Mouse (Mus musculus): ENCODE results near the gene Sdccag8. TPM values are rescaled to one million over a fixed set of nuclear protein-coding genes. Genes with fewer than 3 reads are reported as not detected.

Sdccag8 gene
- polyA plus RNA-seq, 1 experiment from 2014 or later = 25.2 TPM

GRCm38 (mm10) chr1:176994707-176995418, 180.4 kb downstream of the Sdccag8 start:
- Histone ChIP-seq H3K4me1 (replicated peaks; ENCODE audit: control insufficient read depth, insufficient read depth, low read length) (peaks cover 54% of the 10 kb centered on the region), H3K27ac (peak overlapping the region; percentile 60), H3K4me3 (replicated peaks; ENCODE audit: low read length) (no peak overlapping the region), H3K9me3 (ENCODE audit: control insufficient read depth, low read length) (no peaks in the 10 kb centered on the region), H3K9ac (peak overlapping the region; percentile 6; the same call in 1 of the 2 replicates), H3K36me3 (replicated peaks; ENCODE audit: control insufficient read depth, insufficient read depth) (no peaks in the 10 kb centered on the region), H3K4me2 (replicated peaks) (no peak overlapping the region), H3K27me3 (ENCODE audit: control insufficient read depth, insufficient read depth, low read length) (no peaks in the 10 kb centered on the region)
- ATAC-seq (ENCODE audit: low FRiP score) = peak; percentile 32; the same call in 1 of the 2 replicates
- 20% methylated on average over 11 of the region's 11 CpGs for WGBS
- DNase-seq (ENCODE audit: low spot score) = peak; percentile 48

- H3K9ac ChIP-seq = no peak overlapping the region
- WGBS = 78% methylated on average over 4 of the region's 4 CpGs
- H3K36me3 ChIP-seq (replicated peaks; ENCODE audit: control insufficient read depth, insufficient read depth) = no peaks in the 10 kb centered on the region
- H3K4me2 ChIP-seq (replicated peaks) = no peak overlapping the region
- DNase-seq (ENCODE audit: low spot score) = no peak
- peak overlapping the region; percentile 60 for H3K27ac ChIP-seq
- no peak overlapping the region for H3K4me3 ChIP-seq (replicated peaks; ENCODE audit: low read length)
- H3K4me1 ChIP-seq (replicated peaks; ENCODE audit: control insufficient read depth, insufficient read depth, low read length) = peaks cover 55% of the 10 kb centered on the region
- ATAC-seq (ENCODE audit: low FRiP score) = no peak
- no peaks in the 10 kb centered on the region for H3K9me3 ChIP-seq (ENCODE audit: control insufficient read depth, low read length)
- no peaks in the 10 kb centered on the region for H3K27me3 ChIP-seq (ENCODE audit: control insufficient read depth, insufficient read depth, low read length)
Measured at GRCm38 (mm10) chr1:176995419-176995775, 180.9 kb downstream of the Sdccag8 start.

- DNase-seq (ENCODE audit: low spot score) (no peak), ATAC-seq (ENCODE audit: low FRiP score) (no peak)
- WGBS = 69% methylated on average over 3 of the region's 3 CpGs
- H3K9ac ChIP-seq = no peak overlapping the region
- no peaks in the 10 kb centered on the region for H3K36me3 ChIP-seq (replicated peaks; ENCODE audit: control insufficient read depth, insufficient read depth)
- H3K27ac ChIP-seq = no peak overlapping the region
- H3K4me2 ChIP-seq (replicated peaks) = no peak overlapping the region
- H3K27me3 ChIP-seq (ENCODE audit: control insufficient read depth, insufficient read depth, low read length) = no peaks in the 10 kb centered on the region
- no peaks in the 10 kb centered on the region for H3K9me3 ChIP-seq (ENCODE audit: control insufficient read depth, low read length)
- peaks cover 55% of the 10 kb centered on the region for H3K4me1 ChIP-seq (replicated peaks; ENCODE audit: control insufficient read depth, insufficient read depth, low read length)
- H3K4me3 ChIP-seq (replicated peaks; ENCODE audit: low read length) = no peak overlapping the region
Measured at GRCm38 (mm10) chr1:176996166-176996565, 181.7 kb downstream of the Sdccag8 start.

DNA sequence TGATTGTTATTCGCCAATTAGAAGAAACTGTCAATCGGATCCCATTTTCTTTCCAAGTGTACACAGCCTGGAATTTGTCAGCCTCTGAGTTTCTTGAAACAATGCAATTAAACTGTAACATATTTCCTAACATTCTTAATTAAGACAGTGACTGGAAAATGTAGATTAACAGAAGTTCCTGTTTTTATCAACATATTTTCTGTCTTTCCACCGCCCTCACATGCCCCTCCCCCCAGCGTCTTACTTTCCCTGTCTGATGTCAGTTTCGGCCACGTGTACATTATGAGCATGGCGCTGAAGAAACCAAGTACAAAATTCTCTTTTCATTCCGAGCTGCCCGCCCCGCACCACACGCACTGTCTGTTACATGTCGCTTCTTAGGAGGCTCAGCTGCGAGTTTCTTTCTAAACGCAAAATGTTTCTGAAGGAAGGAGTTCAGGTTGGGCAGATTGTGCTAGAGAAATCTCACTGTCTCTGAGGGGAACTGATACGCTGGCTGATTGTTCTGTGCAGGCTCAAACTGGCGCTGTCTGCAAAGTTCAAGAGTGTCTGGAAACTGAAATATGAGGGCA, 182.3 kb downstream of the Sdccag8 start:
- Histone ChIP-seq H3K4me1 (replicated peaks; ENCODE audit: control insufficient read depth, insufficient read depth, low read length) (peaks cover 55% of the 10 kb centered on the region), H3K4me3 (replicated peaks; ENCODE audit: low read length) (no peak overlapping the region), H3K9me3 (ENCODE audit: control insufficient read depth, low read length) (no peaks in the 10 kb centered on the region), H3K27ac (peak overlapping the region; percentile 50; the same call in 1 of the 2 replicates), H3K4me2 (replicated peaks) (peak overlapping the region; percentile 41), H3K9ac (no peak overlapping the region), H3K36me3 (replicated peaks; ENCODE audit: control insufficient read depth, insufficient read depth) (no peaks in the 10 kb centered on the region), H3K27me3 (ENCODE audit: control insufficient read depth, insufficient read depth, low read length) (no peaks in the 10 kb centered on the region)
- peak; percentile 50 for DNase-seq (ENCODE audit: low spot score)
- 16% methylated on average over 16 of the region's 16 CpGs for WGBS
- ATAC-seq (ENCODE audit: low FRiP score) = no peak

GRCm38 (mm10) chr1:176997254-176997653, 182.8 kb downstream of the Sdccag8 start:
- Histone ChIP-seq H3K9ac (peak overlapping the region; percentile 51; the same call in 1 of the 2 replicates), H3K36me3 (replicated peaks; ENCODE audit: control insufficient read depth, insufficient read depth) (no peaks in the 10 kb centered on the region), H3K9me3 (ENCODE audit: control insufficient read depth, low read length) (no peaks in the 10 kb centered on the region), H3K27ac (peak overlapping the region; percentile 76), H3K4me2 (replicated peaks) (peak overlapping the region; percentile 46), H3K4me1 (replicated peaks; ENCODE audit: control insufficient read depth, insufficient read depth, low read length) (peaks cover 55% of the 10 kb centered on the region), H3K27me3 (ENCODE audit: control insufficient read depth, insufficient read depth, low read length) (no peaks in the 10 kb centered on the region), H3K4me3 (replicated peaks; ENCODE audit: low read length) (no peak overlapping the region)
- DNase-seq (ENCODE audit: low spot score) = no peak
- 24% methylated on average over 6 of the region's 6 CpGs for WGBS
- no peak for ATAC-seq (ENCODE audit: low FRiP score)

DNA sequence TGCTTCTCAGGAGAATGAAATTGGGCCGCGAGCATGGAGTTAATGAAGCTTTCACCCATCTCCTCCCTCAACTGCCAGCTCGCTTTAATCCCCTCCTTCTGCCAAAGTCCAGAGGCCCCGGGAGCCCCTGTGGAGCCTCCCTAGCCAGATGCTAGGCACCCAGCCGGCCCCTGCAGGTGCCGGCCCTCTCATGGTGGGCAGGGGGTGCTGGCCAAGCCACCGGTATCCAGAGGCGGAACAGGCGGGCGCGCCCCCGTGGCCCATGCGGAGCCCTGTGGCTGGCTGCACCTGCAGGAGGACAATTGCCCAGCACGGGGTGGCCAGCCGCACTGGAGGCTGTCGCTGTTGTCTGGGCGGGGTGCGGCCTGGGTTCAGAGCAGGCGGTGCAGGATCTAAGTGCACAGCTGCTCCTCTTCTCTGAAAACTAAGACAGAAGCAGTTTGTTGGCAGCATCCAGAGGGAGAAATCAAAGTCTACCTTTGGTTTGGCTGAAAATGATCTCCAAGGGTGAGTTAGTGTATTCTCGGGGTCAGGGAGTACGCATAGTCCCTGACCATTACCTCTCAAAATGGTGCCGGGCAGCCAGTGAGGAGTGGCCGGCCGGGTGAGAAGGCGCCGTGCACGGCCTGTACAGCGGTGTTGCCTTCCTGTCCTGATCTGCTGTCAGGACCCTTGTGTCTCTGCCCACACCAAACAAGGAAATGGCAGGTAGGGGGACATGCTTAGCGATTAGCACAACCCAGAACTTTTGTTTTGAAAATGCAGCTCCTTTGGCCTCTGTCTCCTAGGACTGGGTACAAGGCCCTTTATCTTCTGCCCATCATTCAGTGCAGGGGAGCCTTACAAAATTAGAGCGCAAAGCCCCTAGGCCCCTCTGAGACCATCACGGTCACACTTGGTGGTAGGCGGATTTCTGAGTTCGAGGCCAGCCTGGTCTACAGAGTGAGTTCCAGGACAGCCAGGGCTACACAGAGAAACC, 183.5 kb downstream of the Sdccag8 start:
- Histone ChIP-seq H3K9ac (peak overlapping the region; percentile 51), H3K4me2 (replicated peaks) (peak overlapping the region; percentile 46), H3K27ac (peak overlapping the region; percentile 76), H3K27me3 (ENCODE audit: control insufficient read depth, insufficient read depth, low read length) (no peaks in the 10 kb centered on the region), H3K36me3 (replicated peaks; ENCODE audit: control insufficient read depth, insufficient read depth) (no peaks in the 10 kb centered on the region), H3K9me3 (ENCODE audit: control insufficient read depth, low read length) (no peaks in the 10 kb centered on the region), H3K4me3 (replicated peaks; ENCODE audit: low read length) (no peak overlapping the region), H3K4me1 (replicated peaks; ENCODE audit: control insufficient read depth, insufficient read depth, low read length) (peaks cover 55% of the 10 kb centered on the region)
- 17% methylated on average over 33 of the region's 33 CpGs for WGBS
- ATAC-seq (ENCODE audit: low FRiP score) (peak; percentile 21; the same call in 1 of the 2 replicates), DNase-seq (ENCODE audit: low spot score) (no peak)

- Histone ChIP-seq H3K9me3 (ENCODE audit: control insufficient read depth, low read length) (no peaks in the 10 kb centered on the region), H3K4me2 (replicated peaks) (no peak overlapping the region), H3K27me3 (ENCODE audit: control insufficient read depth, insufficient read depth, low read length) (no peaks in the 10 kb centered on the region), H3K4me1 (replicated peaks; ENCODE audit: control insufficient read depth, insufficient read depth, low read length) (peaks cover 50% of the 10 kb centered on the region), H3K4me3 (replicated peaks; ENCODE audit: low read length) (no peak overlapping the region), H3K36me3 (replicated peaks; ENCODE audit: control insufficient read depth, insufficient read depth) (no peaks in the 10 kb centered on the region), H3K9ac (no peak overlapping the region), H3K27ac (peak overlapping the region; percentile 76; the same call in 1 of the 2 replicates)
- 12% methylated on average over 6 of the region's 6 CpGs for WGBS
- ATAC-seq (ENCODE audit: low FRiP score) (peak; percentile 59), DNase-seq (ENCODE audit: low spot score) (peak; percentile 59)
Measured at GRCm38 (mm10) chr1:176999011-176999410, 184.6 kb downstream of the Sdccag8 start.

DNA sequence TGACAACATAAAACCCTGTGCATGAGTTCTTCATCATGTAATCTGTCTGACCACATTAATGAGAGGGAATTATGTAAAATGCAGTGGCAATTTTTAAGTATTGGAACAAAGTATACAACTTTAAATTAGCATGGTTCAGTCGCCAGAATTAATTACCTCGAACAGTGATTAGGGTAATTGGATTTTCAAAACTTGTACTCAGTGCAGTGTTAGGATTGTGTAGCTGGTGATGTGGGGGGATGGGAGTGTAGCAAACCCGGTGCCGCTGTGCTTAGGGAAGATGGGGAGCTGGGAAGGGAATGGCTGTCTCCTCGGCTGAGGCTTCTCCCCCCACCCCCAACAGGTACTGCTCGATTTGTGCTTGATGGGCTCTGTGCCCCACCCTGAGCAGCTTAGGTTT, 188.5 kb downstream of the Sdccag8 start:
- Histone ChIP-seq H3K9me3 (ENCODE audit: control insufficient read depth, low read length) (no peaks in the 10 kb centered on the region), H3K27ac (no peak overlapping the region), H3K4me3 (replicated peaks; ENCODE audit: low read length) (no peak overlapping the region), H3K9ac (no peak overlapping the region), H3K4me2 (replicated peaks) (no peak overlapping the region), H3K36me3 (replicated peaks; ENCODE audit: control insufficient read depth, insufficient read depth) (no peaks in the 10 kb centered on the region), H3K27me3 (ENCODE audit: control insufficient read depth, insufficient read depth, low read length) (no peaks in the 10 kb centered on the region), H3K4me1 (replicated peaks; ENCODE audit: control insufficient read depth, insufficient read depth, low read length) (peaks cover 19% of the 10 kb centered on the region)
- DNase-seq (ENCODE audit: low spot score) = no peak
- ATAC-seq (ENCODE audit: low FRiP score) = no peak
- 53% methylated on average over 6 of the region's 6 CpGs for WGBS

Measured in hindbrain, embryonic 14.5 days (tissue).